Mouse (Mus musculus) lung, postnatal 36 days (tissue): ENCODE measurements around the gene Snrpb2.

Experiments used
- DNase-seq: peaks from one replicate; pipeline ENCODE4 v3.0.0; 2022; ENCODE audit warnings: mixed read lengths

Gene Snrpb2

DNA sequence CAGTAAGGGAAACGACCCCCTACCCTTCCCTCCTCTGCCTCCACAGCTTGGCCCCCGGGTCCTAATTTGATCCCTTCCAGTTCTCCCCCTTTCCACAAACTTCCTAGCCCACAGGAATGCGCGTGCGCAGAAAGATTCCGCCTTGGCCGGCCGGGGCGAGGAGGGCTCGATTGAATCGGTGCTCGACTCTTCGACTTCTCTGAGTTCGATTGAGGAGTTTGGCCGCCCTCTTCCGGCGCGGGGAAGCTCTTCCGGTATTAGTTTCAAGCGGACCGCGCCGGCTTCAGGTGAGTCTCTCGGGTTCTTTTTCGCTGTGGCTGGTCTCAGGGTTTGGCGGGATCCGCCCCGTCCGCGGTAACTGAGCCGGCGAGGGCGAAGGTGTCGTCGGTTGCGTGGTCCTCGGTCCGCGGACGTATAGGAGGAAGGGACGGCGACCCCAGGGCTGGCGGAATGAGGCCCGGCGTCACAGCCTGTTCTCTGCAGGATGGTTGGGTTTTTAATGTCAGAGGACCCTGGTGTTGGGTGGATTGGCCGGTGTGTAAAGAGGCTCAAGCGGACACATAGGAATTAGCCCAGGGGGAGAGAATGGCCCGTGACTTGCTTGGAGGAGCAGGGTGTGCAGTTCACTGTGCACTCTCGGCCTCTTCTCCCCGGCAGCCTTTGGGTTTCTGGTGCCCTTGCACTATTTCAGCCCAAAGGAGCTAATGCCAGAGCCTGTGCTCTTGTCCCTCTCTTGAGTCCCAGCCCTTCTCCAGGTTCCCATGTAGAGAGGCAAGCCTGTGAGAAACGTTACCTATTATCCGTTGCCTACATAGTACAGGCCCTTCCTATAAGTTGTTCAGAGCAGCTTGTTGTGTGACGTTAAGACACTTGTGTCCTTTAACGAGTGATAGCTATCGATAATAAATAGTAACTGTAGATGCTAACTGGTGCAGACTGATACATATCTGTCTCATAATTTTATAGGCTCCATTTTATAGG lies at the start of gene Snrpb2:
Gene Snrpb2 (plus strand): TSS at position 228 of the 981 bp plus-strand sequence.
- peak; percentile 92 for DNase-seq

- no peak for DNase-seq
Measured at GRCm38 (mm10) chr2:143013057-143013456, 49.8 kb upstream of the Snrpb2 start.

- no peak for DNase-seq
Measured at GRCm38 (mm10) chr2:143018084-143018483, 44.8 kb upstream of the Snrpb2 start.

GRCm38 (mm10) chr2:143018591-143019130 lies 44.2 kb upstream of the Snrpb2 start:
- DNase-seq: no peak

DNA sequence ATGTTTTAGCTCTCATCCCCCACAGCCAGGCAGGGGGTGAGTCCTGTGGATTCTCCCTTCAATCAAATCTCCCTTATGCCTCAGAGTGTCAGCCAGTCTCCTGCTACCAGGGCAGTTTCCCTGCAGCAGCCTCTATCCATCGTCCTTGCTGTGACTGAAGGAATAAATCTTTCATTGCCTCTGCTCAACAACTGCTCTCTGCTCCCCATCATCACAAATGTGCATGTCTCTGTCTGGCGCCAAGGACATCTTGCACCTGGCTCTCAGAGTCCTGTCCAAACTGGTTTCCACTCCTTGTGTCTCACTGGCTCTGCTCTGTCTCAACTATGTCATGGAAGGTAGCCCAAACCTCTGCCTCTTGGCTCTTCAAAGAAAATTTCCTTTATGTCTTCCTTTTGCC lies 43.1 kb upstream of the Snrpb2 start:
- DNase-seq: peak; percentile 6

GRCm38 (mm10) chr2:143023331-143023730 lies 39.5 kb upstream of the Snrpb2 start:
- no peak for DNase-seq

GRCm38 (mm10) chr2:143024226-143024625 lies 38.6 kb upstream of the Snrpb2 start:
- no peak for DNase-seq

- no peak for DNase-seq
Measured at GRCm38 (mm10) chr2:143031283-143031682, 31.6 kb upstream of the Snrpb2 start.

- DNase-seq: no peak
Measured at GRCm38 (mm10) chr2:143032378-143033255, 30.2 kb upstream of the Snrpb2 start.

DNA sequence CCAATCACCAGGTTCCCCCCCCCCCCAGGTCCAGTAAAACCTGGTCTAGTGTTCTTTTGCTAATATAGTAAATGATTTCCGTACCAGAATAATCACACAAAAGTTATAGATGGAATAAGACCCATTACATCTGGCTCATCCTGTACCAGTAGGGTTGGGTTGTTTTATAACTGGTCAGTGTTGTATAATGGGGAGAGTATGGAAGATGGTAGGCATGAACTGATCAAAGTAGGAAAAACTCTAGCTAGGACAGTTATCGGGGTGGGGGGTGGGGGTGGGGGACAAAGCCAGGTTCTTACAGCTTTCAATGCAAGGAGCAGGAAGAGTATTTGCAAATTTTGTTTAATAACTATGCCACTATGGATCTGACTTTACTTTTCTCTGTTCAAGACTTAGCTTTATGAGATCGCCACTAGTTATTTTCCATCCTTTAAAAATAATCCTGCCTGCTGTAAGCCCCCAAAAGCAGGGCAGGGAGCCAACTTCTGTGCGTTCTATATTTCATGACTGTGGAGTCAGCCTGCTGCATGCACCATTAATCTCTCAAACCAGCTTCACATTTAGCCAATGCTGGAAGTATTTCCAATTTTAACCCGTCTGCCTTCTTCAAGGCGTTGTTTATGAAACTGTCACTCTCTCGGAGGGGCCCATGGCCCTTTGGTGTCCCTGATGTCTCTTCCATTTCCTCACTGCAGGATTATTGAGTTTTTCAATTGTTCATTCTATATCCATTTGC lies 28.3 kb upstream of the Snrpb2 start:
- no peak for DNase-seq

GRCm38 (mm10) chr2:143035086-143035593 lies 27.7 kb upstream of the Snrpb2 start:
- peak; percentile 10 for DNase-seq

DNA sequence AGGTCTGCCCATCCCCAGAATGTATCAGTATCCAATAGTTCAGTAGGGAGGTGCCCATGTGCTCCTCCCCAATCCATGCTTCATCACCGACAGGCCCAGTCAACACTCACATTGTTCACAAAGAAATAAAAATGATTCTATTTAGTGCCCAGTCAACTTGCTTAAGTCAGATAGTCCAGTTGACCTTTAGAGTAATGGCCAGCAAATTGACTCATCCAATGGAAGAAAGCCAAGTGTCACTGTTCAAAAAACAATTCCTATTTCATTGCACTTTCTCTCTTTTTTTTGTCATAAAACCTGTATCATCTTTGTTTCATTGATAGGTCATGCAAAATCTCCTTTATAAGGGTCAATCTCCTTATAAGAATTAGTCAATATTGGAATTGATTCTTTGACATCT lies 21.2 kb upstream of the Snrpb2 start:
- no peak for DNase-seq

DNA sequence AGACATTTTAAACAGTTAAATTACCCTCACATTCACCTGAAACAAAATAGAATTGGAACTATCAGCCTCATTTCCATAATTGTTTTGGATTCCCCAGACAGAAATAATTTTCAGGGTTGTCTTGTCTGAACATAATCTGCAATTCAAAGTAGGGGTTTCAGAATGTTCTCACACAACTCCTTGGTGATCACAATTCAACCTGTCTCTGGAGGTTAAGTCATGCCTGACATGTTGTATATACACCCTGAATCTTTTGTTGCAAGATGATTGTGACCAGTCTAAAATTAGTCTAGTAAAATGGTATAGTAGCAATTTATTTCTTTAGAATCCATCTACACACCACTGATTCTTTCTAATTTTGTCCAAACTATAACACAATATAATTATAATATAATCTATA lies 7.6 kb upstream of the Snrpb2 start:
- DNase-seq: no peak

- DNase-seq: no peak
Measured at GRCm38 (mm10) chr2:143056736-143057135, 6.1 kb upstream of the Snrpb2 start.

- no peak for DNase-seq
Measured at GRCm38 (mm10) chr2:143062432-143062811, 417 bp upstream of the Snrpb2 start.

GRCm38 (mm10) chr2:143065914-143066313 lies 3.1 kb downstream of the Snrpb2 start:
- peak; percentile 2 for DNase-seq

DNA sequence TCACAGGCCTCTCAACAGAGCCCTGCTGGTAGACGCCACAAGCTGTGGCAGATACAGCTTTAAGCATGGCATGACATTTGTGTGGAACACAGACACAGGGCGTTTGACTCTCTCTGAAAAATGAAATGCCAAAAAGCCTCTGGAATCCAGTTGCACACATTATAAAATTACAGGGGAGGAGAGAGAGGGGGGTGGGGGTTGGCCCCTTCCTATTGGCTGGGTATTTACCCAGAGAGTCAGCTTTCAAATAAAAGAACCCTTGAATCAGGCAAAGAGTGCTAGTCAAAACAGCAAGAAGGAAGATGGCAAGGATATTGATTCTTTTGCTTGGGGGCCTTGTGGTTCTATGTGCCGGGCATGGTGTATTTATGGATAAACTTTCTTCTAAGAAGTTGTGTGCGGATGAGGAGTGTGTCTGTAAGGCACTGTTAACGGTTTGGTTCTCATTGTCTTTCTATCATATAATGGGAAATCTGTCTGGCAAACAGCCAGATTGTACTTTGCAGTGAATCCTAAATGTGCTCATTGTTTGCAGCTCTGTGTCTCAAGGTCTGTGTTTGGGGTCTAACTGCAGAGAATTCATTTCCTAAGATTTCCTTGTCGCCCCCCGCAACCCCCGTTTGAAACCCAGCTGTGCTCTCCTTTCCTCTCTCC lies 15.5 kb downstream of the Snrpb2 start, which contains the start of gene Otor:
Gene Otor (plus strand): TSS at position 276 of the 654 bp plus-strand sequence.
- no peak for DNase-seq

- peak; percentile 15 for DNase-seq
Measured at GRCm38 (mm10) chr2:143081693-143082092, 18.9 kb downstream of the Snrpb2 start.

GRCm38 (mm10) chr2:143084852-143085397 lies 22.1 kb downstream of the Snrpb2 start:
- no peak for DNase-seq

DNA sequence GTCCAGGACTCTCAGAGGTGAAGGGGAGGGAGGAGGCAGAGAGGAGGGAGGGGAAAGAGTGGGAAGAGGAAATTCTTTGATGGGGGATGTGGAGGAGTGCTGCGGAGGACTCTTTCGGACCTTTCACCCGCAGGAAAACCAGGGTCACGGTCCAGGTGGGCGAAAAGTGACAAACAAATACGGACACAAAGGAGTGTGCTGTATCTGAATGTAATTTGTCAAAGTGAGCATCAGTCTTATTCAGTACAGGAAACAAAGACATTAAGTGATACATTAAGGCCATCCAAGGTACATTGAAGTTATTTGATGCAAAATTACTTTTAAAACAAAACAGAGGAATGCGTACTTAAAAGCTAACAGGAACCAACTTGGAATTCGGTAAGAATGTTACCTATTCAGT lies 27.0 kb downstream of the Snrpb2 start:
- DNase-seq: no peak

GRCm38 (mm10) chr2:143093726-143094125 lies 30.9 kb downstream of the Snrpb2 start:
- peak; percentile 61 for DNase-seq
